Mouse (Mus musculus) neutrophil, adult 65 days (primary cell): ENCODE data around the gene Ap4e1. TPM values are rescaled to one million over a fixed set of nuclear protein-coding genes. Genes with fewer than 3 reads are reported as not detected.

Experiments used
- total RNA-seq: library from RNA; stranded (reverse); gene quantifications from 2 replicates; pipeline ENCODE4 v1.2.4, GENCODE M21; 2023

The Ap4e1 gene
- total RNA-seq = 10.8 and 12.9 TPM in 2 replicates

GRCm38 (mm10) chr2:127008469-127008998 is at the start of gene Ap4e1:
Gene Ap4e1, plus strand, starts transcription at chr2:127008717.

DNA sequence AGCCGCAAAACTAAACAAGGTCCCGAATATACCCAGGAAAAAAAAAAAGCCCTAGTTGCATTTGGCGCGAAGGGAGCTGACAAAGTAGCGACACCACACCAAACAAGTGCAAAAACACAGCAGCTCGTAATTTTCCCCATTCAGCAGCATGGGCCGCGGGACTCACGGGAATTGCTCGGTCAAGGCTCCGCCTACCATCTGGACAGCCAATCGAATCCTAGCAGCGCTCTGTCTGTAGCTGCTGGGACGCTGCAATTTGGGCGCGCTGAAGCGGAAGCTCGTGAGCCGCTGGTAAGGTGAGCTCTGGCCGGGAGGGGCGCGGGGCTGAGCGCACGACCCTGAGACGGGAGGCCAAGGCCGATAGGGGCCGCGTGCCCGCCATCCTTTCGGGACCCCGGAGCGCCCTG is 61.9 kb downstream of the Ap4e1 start, which contains the start of gene Blvra:
Gene Blvra (plus strand): TSS at position 231 of the 407 bp plus-strand sequence.

Other genes with a start within 250 kb of the Ap4e1 start
- not detected in 2 replicates for gene Usp50, start 225.2 kb upstream of the Ap4e1 start, total RNA-seq
- gene Trpm7, start 132.5 kb upstream of the Ap4e1 start, total RNA-seq = 46.5 and 70.3 TPM in 2 replicates
- 44.5 and 51.7 TPM in 2 replicates for gene Sppl2a, start 75.5 kb upstream of the Ap4e1 start, total RNA-seq
- gene Blvra, start 61.9 kb downstream of the Ap4e1 start, total RNA-seq = 11.5 and 19.6 TPM in 2 replicates
- 36.7 and 44.3 TPM in 2 replicates for gene Ncaph, start 125.2 kb downstream of the Ap4e1 start, total RNA-seq
- 14.0 and 15.1 TPM in 2 replicates for gene Itpripl1, start 134.7 kb downstream of the Ap4e1 start, total RNA-seq
- gene 1810024B03Rik, start 199.6 kb downstream of the Ap4e1 start, total RNA-seq = 0.43 and 0.51 TPM in 2 replicates
- gene Snrnp200, start 199.7 kb downstream of the Ap4e1 start, total RNA-seq = 108 and 146 TPM in 2 replicates
- 24.8 and 30.9 TPM in 2 replicates for gene Ciao1, start 239.1 kb downstream of the Ap4e1 start, total RNA-seq
- 80.8 and 87.3 TPM in 2 replicates for gene Tmem127, start 239.2 kb downstream of the Ap4e1 start, total RNA-seq